Mouse (Mus musculus) forelimb bud, embryonic 11.5 days (tissue): ENCODE measurements at regions not wholly inside any gene's neighbourhood (a gene's known extent, or its start where the extent isn't known, plus 50 kb on each side); places are given as distances from the start of the nearest gene placed in this dataset.
A peak's percentile ranks its signal among the peaks of the same experiment; 100 is the strongest.

Experiments used
- DNase-seq: peaks from one replicate; pipeline ENCODE4 v3.0.0-alpha.2; 2012; ENCODE audit warnings: low read depth, low spot score

DNA sequence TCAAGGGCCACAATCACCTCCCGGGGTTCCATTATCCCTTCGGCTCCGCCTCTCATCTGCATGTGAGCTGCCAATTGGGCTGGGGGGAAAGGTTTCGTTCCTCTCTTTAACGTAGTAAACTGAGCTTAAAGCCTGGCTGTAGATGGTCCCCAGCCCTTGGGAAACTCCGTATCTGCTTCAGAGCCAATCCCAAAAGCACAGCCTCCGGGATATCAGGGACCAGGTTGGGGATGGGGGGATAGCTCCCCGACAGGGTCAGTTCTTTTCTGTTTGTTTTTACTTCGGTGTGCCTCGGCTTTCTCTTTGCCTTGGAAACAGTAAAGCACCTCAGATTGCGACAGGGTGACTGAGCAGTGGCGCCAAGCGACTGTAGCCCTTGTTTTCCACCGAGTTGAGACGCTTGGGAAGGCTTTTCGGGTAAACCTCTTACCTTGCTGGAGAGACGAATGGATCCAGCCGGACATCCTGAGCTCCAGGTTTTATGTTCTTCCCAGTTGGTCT is 64.5 kb downstream of the Tfap2c start:
- DNase-seq: peak; percentile 28

GRCm38 (mm10) chr2:172615148-172615547 is 65.8 kb downstream of the Tfap2c start:
- no peak for DNase-seq

GRCm38 (mm10) chr2:172615582-172615981 is 66.2 kb downstream of the Tfap2c start:
- DNase-seq: no peak

- no peak for DNase-seq
Measured at GRCm38 (mm10) chr2:172619168-172619567, 69.8 kb downstream of the Tfap2c start.

DNA sequence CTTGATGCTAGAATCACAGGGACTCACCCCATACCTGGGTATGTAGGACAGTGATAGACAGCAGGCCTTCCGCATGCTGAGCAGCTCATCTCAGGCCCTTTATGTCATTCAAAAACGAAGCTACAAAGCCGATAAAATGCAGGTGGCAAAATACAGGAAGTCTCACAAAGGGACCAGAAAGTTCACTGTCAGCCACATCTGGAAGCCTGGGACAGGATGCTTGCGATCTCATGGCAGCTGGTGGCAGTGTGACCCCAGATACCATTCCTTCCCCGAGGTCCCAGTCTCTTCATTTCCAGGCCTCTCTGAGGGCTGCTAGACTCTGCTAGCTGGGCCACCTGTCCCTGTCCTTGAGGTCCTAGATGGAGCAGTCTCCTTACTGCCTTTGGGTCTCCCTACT is 70.6 kb downstream of the Tfap2c start:
- no peak for DNase-seq

GRCm38 (mm10) chr2:172623707-172624106 is 74.3 kb downstream of the Tfap2c start:
- peak; percentile 64 for DNase-seq

GRCm38 (mm10) chr2:172627353-172628306 is 78.2 kb downstream of the Tfap2c start:
- DNase-seq: no peak

DNA sequence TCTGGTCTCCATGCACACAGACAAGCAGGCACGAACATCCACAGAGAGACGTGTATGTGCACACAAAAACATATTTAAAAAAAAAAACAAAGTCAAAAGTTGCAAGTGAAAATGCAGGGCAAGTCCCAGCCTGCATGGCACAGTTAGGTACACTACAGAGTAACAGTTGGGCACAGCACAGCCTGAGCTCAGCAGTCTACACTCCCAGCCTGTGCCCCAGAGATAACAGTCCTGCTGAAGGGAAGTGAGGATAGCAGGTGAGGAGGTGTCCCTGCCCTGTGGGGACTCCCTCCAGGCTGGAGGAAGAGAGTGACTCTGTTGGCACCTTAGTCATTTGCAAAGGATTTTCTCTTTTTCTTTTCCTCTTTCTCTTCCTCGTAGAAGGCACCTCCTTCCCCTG is 80.9 kb downstream of the Tfap2c start:
- DNase-seq: no peak

DNA sequence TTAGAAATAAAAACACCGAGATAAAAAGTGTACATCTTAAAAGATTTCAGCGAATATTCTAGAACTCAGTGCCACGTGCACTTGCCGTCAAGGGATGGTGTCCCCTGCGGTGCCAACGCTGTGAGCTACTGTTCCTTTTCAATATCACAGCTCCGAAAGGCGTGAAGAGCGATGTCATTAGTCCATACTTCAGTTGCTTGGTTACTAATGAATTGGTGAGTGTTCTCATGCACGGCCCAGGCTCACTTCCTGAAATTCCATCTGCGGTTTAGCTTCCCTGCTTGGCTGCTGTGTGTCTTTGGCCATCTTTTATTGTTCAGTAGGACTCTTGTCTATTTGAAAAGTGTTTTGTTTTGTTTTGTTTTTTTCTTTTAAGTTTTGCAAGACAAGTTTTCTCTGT is 93.2 kb downstream of the Tfap2c start:
- DNase-seq: no peak

DNA sequence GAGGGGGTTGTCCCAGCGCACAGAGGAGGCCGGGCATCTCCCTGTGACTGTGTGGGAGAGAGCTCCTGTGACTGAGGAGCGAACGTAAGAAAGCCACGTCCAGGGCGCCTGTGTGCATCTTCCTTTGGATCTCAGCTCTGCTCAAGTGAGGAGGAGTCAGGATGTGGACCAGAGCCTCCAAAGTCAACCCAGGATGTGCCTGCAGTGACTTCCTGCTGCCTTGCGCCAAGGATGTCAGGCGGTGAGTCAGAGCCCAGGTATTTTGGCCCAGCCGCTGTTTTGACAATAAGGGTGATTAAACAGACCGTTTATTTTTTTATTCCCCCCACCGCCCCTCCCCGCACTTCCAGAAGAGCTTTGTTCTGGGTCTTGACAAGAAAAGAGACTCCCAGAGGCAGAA is 94.5 kb downstream of the Tfap2c start:
- DNase-seq: no peak

DNA sequence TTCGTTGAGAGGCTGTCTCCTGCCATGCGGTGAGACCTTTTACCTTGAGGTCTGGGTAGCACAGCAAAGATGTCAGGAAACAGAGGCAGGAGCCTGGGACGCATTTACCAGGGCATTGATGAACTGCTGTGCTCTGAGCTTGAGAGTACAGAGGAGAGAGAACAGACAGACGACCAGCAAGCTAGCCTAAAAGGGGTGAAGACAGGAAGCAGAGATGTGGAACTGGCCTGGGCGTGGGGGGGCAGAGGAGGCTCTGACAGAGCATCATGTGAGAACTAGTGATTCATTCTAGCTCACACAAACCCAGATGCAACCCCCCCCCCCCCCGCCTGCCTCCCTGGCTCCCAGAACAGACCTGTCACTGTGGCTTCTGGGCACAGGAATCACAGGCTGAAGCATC is 95.1 kb downstream of the Tfap2c start:
- no peak for DNase-seq

DNA sequence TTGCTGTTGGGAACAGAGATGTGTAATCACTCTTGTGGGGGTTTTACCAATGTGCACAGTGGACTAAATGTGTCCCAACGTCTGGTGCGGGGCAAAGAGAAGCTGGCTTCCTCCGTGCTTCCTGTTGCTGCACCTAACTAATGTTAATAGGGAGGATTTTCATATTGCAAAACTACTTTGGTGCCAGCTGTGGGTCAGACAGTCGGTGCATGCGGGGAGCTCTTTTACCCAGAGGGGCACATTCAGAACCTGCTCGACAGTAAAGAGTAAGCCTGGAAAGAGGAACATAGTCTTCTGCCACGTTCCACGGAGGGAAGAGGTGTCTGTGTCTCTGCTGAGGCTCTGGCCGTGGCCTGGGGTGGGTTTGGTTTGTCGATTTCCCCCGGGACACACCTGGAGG is 98.7 kb downstream of the Tfap2c start:
- no peak for DNase-seq

DNA sequence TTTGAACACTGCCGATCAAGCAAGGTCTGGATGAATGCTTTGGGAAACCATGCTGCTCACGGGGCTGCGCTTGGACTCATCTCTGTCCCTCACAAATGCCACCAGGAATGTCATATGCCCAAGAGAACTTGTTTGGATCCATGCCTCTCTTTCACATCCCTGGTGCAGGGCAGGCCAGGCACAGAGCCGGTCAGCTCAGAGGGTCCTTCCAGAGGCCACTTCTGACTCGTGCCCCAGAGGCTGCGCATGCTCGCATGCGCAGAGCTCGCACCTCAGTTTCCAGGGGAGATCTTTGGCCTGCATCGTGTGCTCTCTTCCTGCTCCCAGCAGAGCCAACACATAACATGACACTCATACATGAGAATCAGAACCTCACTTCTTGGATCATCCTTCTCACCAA is 111.1 kb downstream of the Tfap2c start:
- DNase-seq: peak; percentile 34

DNA sequence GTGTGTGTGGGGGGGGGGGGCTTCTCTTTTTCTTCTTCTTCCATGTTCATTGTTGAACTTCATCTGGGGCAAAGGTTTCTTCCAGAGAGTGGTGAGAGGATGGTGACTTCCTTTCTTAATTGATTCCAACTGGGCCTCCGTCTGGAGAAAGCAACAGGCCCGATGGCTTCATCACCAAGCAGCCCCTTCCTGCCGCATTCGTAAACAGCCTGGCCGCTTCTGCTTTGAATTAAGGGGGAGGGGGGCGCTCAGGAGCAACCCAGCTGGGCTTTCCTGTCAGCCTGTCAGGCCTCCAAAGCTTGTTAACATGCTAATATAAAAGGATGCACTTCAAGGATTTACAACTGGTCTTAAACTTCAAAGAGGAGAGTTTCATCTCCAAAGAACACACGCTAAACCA is 111.5 kb downstream of the Tfap2c start:
- DNase-seq: peak; percentile 83

DNA sequence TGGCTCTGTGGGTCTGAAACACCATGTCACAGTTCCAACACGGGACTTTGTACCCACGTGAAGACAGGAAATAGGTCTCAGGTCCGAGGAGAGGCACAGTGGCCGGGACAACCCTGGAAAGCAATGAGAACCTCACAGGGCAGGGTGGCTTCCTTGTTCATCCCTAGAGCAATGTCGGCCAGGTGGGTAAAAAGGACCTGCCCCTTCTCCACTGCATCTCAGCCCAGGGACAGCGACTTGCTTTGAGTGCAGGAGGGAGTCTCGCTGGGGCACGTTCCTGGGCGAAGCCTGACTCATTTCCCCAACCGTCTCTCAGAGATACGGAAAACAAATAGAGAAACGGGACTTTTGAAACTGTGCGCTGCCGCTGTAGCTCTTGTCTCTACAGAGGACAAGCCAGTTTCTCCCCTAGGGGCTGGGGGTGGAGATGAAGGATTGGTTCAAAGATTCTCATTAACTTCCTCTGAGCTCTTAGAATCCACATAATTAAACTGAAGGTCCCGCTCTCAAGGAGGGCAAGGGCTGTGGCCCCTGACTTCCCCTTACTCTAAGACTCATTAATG is 112.1 kb downstream of the Tfap2c start:
- DNase-seq: peak; percentile 30

GRCm38 (mm10) chr2:172662165-172662564 is 112.8 kb downstream of the Tfap2c start:
- no peak for DNase-seq

GRCm38 (mm10) chr2:172663681-172664080 is 114.3 kb downstream of the Tfap2c start:
- peak; percentile 32 for DNase-seq

DNA sequence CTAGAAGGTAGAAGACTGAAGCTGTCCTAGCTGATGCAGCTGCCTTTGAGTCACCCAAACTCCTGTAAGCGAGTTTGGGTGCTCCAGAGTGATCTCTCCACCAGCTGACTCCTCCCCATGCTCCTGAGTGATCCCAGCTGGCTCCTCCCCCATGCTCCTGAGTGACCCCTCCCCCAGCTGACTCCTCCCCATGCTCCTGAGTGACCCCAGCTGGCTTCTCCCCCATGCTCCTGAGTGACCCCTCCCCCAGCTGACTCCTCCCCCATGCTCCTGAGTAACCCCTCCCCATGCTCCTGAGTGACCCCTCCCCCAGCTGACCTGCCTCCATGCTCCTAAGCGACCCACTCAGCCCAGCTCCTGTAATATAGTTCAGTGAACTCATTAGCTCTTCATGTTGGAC is 123.7 kb downstream of the Tfap2c start:
- no peak for DNase-seq

GRCm38 (mm10) chr2:172674641-172675040 is 125.2 kb downstream of the Tfap2c start:
- no peak for DNase-seq

DNA sequence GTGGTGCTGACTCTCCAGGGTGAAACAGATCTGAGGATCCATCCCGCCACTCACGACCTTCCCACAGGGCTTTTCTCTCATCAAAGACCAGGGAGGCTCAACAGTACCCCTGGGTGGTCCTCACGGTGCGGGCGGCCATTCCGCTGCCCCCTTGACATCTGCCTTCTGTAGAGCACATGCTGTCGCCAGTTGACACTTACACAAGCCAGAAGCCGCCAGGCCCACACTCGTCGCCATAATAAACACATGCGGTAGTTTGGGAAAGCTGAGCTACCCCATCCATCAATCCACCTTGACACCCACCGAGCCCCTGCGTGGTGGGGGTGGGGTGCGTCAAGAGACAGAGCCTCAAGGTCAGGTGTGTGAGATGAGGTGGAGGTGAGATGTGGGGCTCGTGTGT is 125.7 kb downstream of the Tfap2c start:
- peak; percentile 67 for DNase-seq

DNA sequence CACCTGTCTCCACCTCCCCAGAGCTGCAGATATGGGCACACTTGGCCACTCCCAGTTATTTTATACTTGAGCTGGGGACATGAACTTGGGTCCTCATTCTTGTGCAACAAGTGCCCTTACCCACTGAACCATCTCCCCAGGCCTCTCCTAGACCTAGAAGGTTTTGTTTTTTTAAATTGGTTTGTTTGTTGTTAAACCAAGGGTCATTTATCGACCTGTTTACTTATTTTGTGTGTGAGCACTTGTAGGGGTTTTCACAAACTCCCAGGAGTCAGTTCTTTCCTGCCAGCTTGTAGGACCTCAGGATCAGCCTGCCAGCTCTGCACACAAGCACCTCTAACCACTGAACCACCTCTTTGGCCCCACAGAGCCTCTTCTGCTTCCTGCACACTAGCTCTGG is 140.8 kb downstream of the Tfap2c start:
- DNase-seq: no peak

GRCm38 (mm10) chr2:172690931-172691651 is 141.7 kb downstream of the Tfap2c start:
- DNase-seq: no peak
